Mouse (Mus musculus): ENCODE results near the gene Slc25a22.

GRCm38 (mm10) chr7:141435129-141435855 is 2.4 kb downstream of the Slc25a22 start:
- TF ChIP-seq EP300 (IDR thresholded peaks at IDR 0.05; ENCODE audit: low read depth) (no peak), CTCF (IDR thresholded peaks at IDR 0.05; ENCODE audit: low read depth) (no peak)

Measured in liver, embryonic 14.5 days (tissue).